Comparison of ENCODE assay signal across 22 mouse cellular contexts in the genomic region with DNA sequence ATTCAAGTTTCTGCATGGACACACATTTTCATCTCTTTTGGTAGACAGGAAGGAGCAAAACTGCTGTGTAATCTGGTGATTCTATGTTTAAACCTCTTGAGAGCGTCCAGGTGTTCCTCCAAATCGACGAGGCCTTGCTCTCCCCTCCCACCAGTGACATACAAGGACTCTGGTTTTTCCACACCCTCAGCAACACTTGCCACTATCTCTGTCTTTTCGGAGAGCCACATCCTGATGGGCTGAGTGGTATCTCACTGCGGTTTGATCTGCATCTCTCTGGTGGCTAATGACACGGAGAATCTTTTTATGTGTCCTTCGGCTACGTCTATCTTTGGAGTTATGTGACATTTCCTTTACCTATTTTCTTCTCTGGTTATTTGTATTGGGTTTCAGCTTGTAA.
"Had no signal": no experiment of that assay in that cellular context is flagged by ENCODE, and none has a peak within 500 bp of the region (broad histone marks: within the 10 kb centered on the region; RNA-seq: fewer than 3 reads in every experiment).

No protein-coding gene starts in this region.

- H3K27ac ChIP-seq: limb, embryonic 12.5 days; limb, embryonic 15.5 days; liver, embryonic 14.5 days; macrophage; neural tube, embryonic 12.5 days; neural tube, embryonic 15.5 days; stomach, postnatal 0 days had no signal

- H3K4me3 ChIP-seq: left cerebral cortex, adult 2 months; limb, embryonic 12.5 days; limb, embryonic 15.5 days; neural tube, embryonic 12.5 days; neural tube, embryonic 15.5 days had no signal

- DNase-seq: kidney, adult 18-20 months; kidney, adult 9 months; kidney, postnatal 14 days; kidney, postnatal 4 days; layer of hippocampus, postnatal 36 days; left cerebral cortex, postnatal 4 days; liver, postnatal 0 days; lung, embryonic 14.5 days; midbrain, embryonic 14.5 days; right cerebral cortex, adult 18-20 months; right cerebral cortex, postnatal 14 days; right cerebral cortex, postnatal 4 days had no signal

- ATAC-seq: intestine, embryonic 16.5 days; liver, postnatal 0 days; lung, postnatal 0 days had no signal

- H3K36me3 ChIP-seq: limb, embryonic 12.5 days; limb, embryonic 15.5 days; neural tube, embryonic 12.5 days; neural tube, embryonic 15.5 days had no signal

- H3K27me3 ChIP-seq: limb, embryonic 15.5 days; neural tube, embryonic 12.5 days; neural tube, embryonic 15.5 days had no signal
